Mouse (Mus musculus) right cerebral cortex, postnatal 36 days (tissue): ENCODE results near the gene Camk2g.

Source experiments
- DNase-seq, 2 experiments: peaks; one replicate each; pipeline ENCODE4 v3.0.0; 2022; ENCODE audit warnings: low spot score in 2 of 2, mixed read lengths in 1 of 2

Gene Camk2g

GRCm38 (mm10) chr14:20806116-20806840, 12.4 kb upstream of the Camk2g start:
- DNase-seq: no peak

- peak in 1 of 2 experiments; percentile 41 for DNase-seq
Observed at GRCm38 (mm10) chr14:20804964-20805672, 11.2 kb upstream of the Camk2g start.

GRCm38 (mm10) chr14:20804481-20804880, 10.6 kb upstream of the Camk2g start:
- no peak for DNase-seq

- DNase-seq: peak in 1 of 2 experiments; percentile 49
Observed at GRCm38 (mm10) chr14:20803606-20803938, 9.7 kb upstream of the Camk2g start.

GRCm38 (mm10) chr14:20802926-20803605, 9.2 kb upstream of the Camk2g start:
- DNase-seq: no peak

GRCm38 (mm10) chr14:20798761-20799160, 4.9 kb upstream of the Camk2g start:
- DNase-seq: peak; percentile 71 to 76

GRCm38 (mm10) chr14:20798300-20798699, 4.4 kb upstream of the Camk2g start:
- no peak for DNase-seq

- DNase-seq: no peak
Observed at GRCm38 (mm10) chr14:20796643-20797042, 2.8 kb upstream of the Camk2g start.

GRCm38 (mm10) chr14:20796170-20796569, 2.3 kb upstream of the Camk2g start:
- DNase-seq: no peak

GRCm38 (mm10) chr14:20795423-20796152, 1.7 kb upstream of the Camk2g start:
- DNase-seq: no peak

GRCm38 (mm10) chr14:20794589-20794988, 701 bp upstream of the Camk2g start:
- no peak for DNase-seq

GRCm38 (mm10) chr14:20792922-20793757, 748 bp downstream of the Camk2g start:
- DNase-seq: no peak

- DNase-seq: no peak
Observed at GRCm38 (mm10) chr14:20792243-20792921, 1.5 kb downstream of the Camk2g start.

- no peak for DNase-seq
Observed at GRCm38 (mm10) chr14:20791511-20792242, 2.2 kb downstream of the Camk2g start.

- no peak for DNase-seq
Observed at GRCm38 (mm10) chr14:20790996-20791395, 2.9 kb downstream of the Camk2g start.

- DNase-seq: no peak
Observed at GRCm38 (mm10) chr14:20790445-20790844, 3.4 kb downstream of the Camk2g start.

- no peak for DNase-seq
Observed at GRCm38 (mm10) chr14:20789593-20789992, 4.3 kb downstream of the Camk2g start.

- DNase-seq: no peak
Observed at GRCm38 (mm10) chr14:20788151-20788550, 5.7 kb downstream of the Camk2g start.

GRCm38 (mm10) chr14:20786611-20787015, 7.3 kb downstream of the Camk2g start:
- DNase-seq: no peak

GRCm38 (mm10) chr14:20786020-20786419, 7.9 kb downstream of the Camk2g start:
- DNase-seq: no peak
